ENCODE assay signal across 9 mouse cellular contexts in the genomic region with DNA sequence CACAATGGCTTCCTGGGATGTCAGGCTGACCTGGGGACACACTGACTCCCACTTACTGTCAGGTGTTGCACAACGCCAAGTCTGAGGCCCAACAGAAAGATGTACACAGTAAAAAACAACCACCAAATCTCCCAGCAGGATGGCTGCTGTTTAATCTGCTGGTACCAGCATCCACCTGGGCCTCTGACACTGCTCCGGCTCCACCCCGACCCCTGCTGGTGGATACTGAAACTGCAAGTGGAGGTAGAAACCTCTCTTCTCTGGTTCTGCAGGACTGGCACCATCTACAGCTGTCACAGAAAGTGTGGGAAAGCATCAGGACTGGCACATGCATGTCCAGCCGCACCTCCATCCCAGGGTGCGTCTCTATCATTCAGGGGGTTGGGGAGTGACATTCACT. TPM values are rescaled to one million over a fixed set of nuclear protein-coding genes. Genes with fewer than 3 reads are reported as not detected.
DNase-seq lines count a peak whose midpoint lies in the region; ATAC-seq and TF ChIP-seq lines count a peak whose summit lies in the region.
"Had no signal": no experiment of that assay in that cellular context is flagged by ENCODE, and none has a peak within 500 bp of the region (broad histone marks: within the 10 kb centered on the region; RNA-seq: fewer than 3 reads in every experiment).

No protein-coding gene starts in this region.

- H3K4me2 ChIP-seq in kidney, embryonic 14.5 days (replicated peaks; ENCODE audit: low read depth, low read length), result no peak overlapping the region
- no peak overlapping the region for H3K4me2 ChIP-seq in liver, embryonic 14.5 days (ENCODE audit: low read depth)
- no peak overlapping the region for H3K4me2 ChIP-seq in neural tube, embryonic 12.5 days (replicated peaks)
- H3K4me2 ChIP-seq in stomach, postnatal 0 days (replicated peaks; ENCODE audit: low read depth), result no peak overlapping the region
- H3K4me2 ChIP-seq: embryonic facial prominence, embryonic 13.5 days had no signal

- 8% methylated on average over 5 of the region's 5 CpGs for whole genome bisulfite sequencing in kidney, embryonic 14.5 days
- WGBS in liver, embryonic 14.5 days (ENCODE audit: insufficient replicate concordance), result 6% methylated on average over 5 of the region's 5 CpGs
- 9% methylated on average over 5 of the region's 5 CpGs for WGBS in neural tube, embryonic 12.5 days
- 8% methylated on average over 5 of the region's 5 CpGs for WGBS in stomach, postnatal 0 days

- no peak overlapping the region for H3K4me3 ChIP-seq in kidney, embryonic 14.5 days (ENCODE audit: low read length)
- H3K4me3 ChIP-seq in liver, embryonic 14.5 days (ENCODE audit: insufficient read depth in 1 of 2, low read depth in 2 of 2, low read length in 2 of 2), result no peak overlapping the region
- H3K4me3 ChIP-seq in neural tube, embryonic 12.5 days, result no peak overlapping the region
- no peak overlapping the region for H3K4me3 ChIP-seq in stomach, postnatal 0 days (ENCODE audit: low read depth, low read length)
- H3K4me3 ChIP-seq: embryonic facial prominence, embryonic 13.5 days had no signal

- H3K27ac ChIP-seq in kidney, embryonic 14.5 days (ENCODE audit: low read depth, low read length), result no peak overlapping the region
- H3K27ac ChIP-seq in liver, embryonic 14.5 days, result no peak overlapping the region
- no peak overlapping the region for H3K27ac ChIP-seq in neural tube, embryonic 12.5 days
- H3K27ac ChIP-seq in stomach, postnatal 0 days (replicated peaks), result no peak overlapping the region
- H3K27ac ChIP-seq: embryonic facial prominence, embryonic 13.5 days had no signal

- no peaks in the 10 kb centered on the region for H3K4me1 ChIP-seq in kidney, embryonic 14.5 days (ENCODE audit: control insufficient read depth, insufficient read depth, low read length)
- H3K4me1 ChIP-seq in liver, embryonic 14.5 days (replicated peaks; ENCODE audit: control insufficient read depth in 2 of 2, insufficient read depth in 2 of 2, low read length in 1 of 2), result no peaks in the 10 kb centered on the region
- no peaks in the 10 kb centered on the region for H3K4me1 ChIP-seq in neural tube, embryonic 12.5 days
- no peaks in the 10 kb centered on the region for H3K4me1 ChIP-seq in stomach, postnatal 0 days (replicated peaks; ENCODE audit: control insufficient read depth, insufficient read depth)
- H3K4me1 ChIP-seq: embryonic facial prominence, embryonic 13.5 days had no signal

- no peaks in the 10 kb centered on the region for H3K27me3 ChIP-seq in kidney, embryonic 14.5 days (ENCODE audit: control insufficient read depth, insufficient read depth, low read length)
- no peaks in the 10 kb centered on the region for H3K27me3 ChIP-seq in liver, embryonic 14.5 days (ENCODE audit: control insufficient read depth, insufficient read depth, low read length)
- H3K27me3 ChIP-seq in neural tube, embryonic 12.5 days (replicated peaks), result no peaks in the 10 kb centered on the region
- H3K27me3 ChIP-seq in stomach, postnatal 0 days (ENCODE audit: control insufficient read depth, insufficient read depth, low read length), result no peaks in the 10 kb centered on the region
- H3K27me3 ChIP-seq: embryonic facial prominence, embryonic 13.5 days had no signal

- DNase-seq in 416B (ENCODE audit: low read depth), result peak; percentile 57
- peak; percentile 88 to 89 for DNase-seq in cerebellum, postnatal 36 days
- peak; percentile 89 for DNase-seq in gastrocnemius, postnatal 10 days
- DNase-seq in liver, embryonic 14.5 days (ENCODE audit: low read depth in 3 of 3, low spot score in 3 of 3), result peak; percentile 31 to 41 (median 39)
- DNase-seq in stomach, postnatal 0 days (ENCODE audit: low spot score), result peak; percentile 84

- TF ChIP-seq EP300 in liver, embryonic 14.5 days (IDR thresholded peaks at IDR 0.05; ENCODE audit: low read depth), result no peak
- no peak for TF ChIP-seq EP300 in stomach, postnatal 0 days (optimal IDR thresholded peaks at IDR 0.05)

- peak; percentile 72 for ATAC-seq in activated CD4-positive, CD25-positive, alpha-beta regulatory T cell, adult 4 months
- peak; percentile 11; the same call in 1 of the 2 replicates for ATAC-seq in kidney, embryonic 14.5 days (ENCODE audit: low FRiP score, low TSS enrichment)
- ATAC-seq in liver, embryonic 14.5 days (ENCODE audit: insufficient read depth), result no peak
- peak; percentile 15; the same call in 1 of the 2 replicates for ATAC-seq in neural tube, embryonic 12.5 days (ENCODE audit: low FRiP score, low read depth)
- ATAC-seq in stomach, postnatal 0 days (ENCODE audit: low FRiP score, low TSS enrichment), result peak; percentile 19; the same call in 1 of the 2 replicates

- peak; percentile 99 for TF ChIP-seq CTCF in liver, embryonic 14.5 days (IDR thresholded peaks at IDR 0.05; ENCODE audit: low read depth)
- TF ChIP-seq CTCF in stomach, postnatal 0 days (IDR thresholded peaks at IDR 0.05; ENCODE audit: low read depth), result peak; percentile 97

- no peak overlapping the region for H3K9ac ChIP-seq in kidney, embryonic 14.5 days (ENCODE audit: low read depth, low read length)
- no peak overlapping the region for H3K9ac ChIP-seq in liver, embryonic 14.5 days (replicated peaks)
- H3K9ac ChIP-seq in neural tube, embryonic 12.5 days, result no peak overlapping the region
- H3K9ac ChIP-seq in stomach, postnatal 0 days (ENCODE audit: low read length), result no peak overlapping the region
- H3K9ac ChIP-seq: embryonic facial prominence, embryonic 13.5 days had no signal

- no peaks in the 10 kb centered on the region for H3K9me3 ChIP-seq in kidney, embryonic 14.5 days (ENCODE audit: control insufficient read depth, low read length)
- H3K9me3 ChIP-seq in liver, embryonic 14.5 days (ENCODE audit: control insufficient read depth, low read length), result no peaks in the 10 kb centered on the region
- H3K9me3 ChIP-seq in neural tube, embryonic 12.5 days, result no peaks in the 10 kb centered on the region
- H3K9me3 ChIP-seq in stomach, postnatal 0 days (ENCODE audit: control insufficient read depth, low read length), result no peaks in the 10 kb centered on the region
- H3K9me3 ChIP-seq: embryonic facial prominence, embryonic 13.5 days had no signal

- peaks cover 3% of the 10 kb centered on the region; the same call in 1 of the 2 replicates for H3K36me3 ChIP-seq in kidney, embryonic 14.5 days (ENCODE audit: control insufficient read depth, insufficient read depth, low read length)
- H3K36me3 ChIP-seq in liver, embryonic 14.5 days (replicated peaks; ENCODE audit: control insufficient read depth, insufficient read depth, low read depth), result no peaks in the 10 kb centered on the region
- no peaks in the 10 kb centered on the region; the same call in none of the 2 replicates for H3K36me3 ChIP-seq in neural tube, embryonic 12.5 days
- no peaks in the 10 kb centered on the region for H3K36me3 ChIP-seq in stomach, postnatal 0 days (ENCODE audit: control insufficient read depth, insufficient read depth, low read length)

RNA-seq across cellular contexts. Expression of a gene that starts 12.6 kb away (rescaled TPM):
- polyA plus RNA-seq in activated CD4-positive, CD25-positive, alpha-beta regulatory T cell, adult 4 months (2017; shearing (Covaris generic)), result 100 to 1,000 TPM; 166 to 179 TPM
- total RNA-seq in gastrocnemius, postnatal 10 days (2021), result 10 to 100 TPM; 28.5 to 40.5 TPM
- 206 and 270 TPM in 2 replicates for polyA plus RNA-seq in kidney, embryonic 14.5 days (2014; fragmentation: Nextera tagmentation; extraction: Ambion mirVana)
- polyA plus RNA-seq in liver, embryonic 14.5 days (2012; rRNA removed), result 58.1 and 74.9 TPM in 2 replicates
- 111 and 122 TPM in 2 replicates for polyA plus RNA-seq in liver, embryonic 14.5 days (2014; fragmentation: Nextera tagmentation; extraction: Ambion mirVana)
- polyA plus RNA-seq in neural tube, embryonic 12.5 days (2016; fragmentation: Nextera tagmentation; extraction: Ambion mirVana), result 105 and 110 TPM in 2 replicates
- 636 and 675 TPM in 2 replicates for polyA plus RNA-seq in stomach, postnatal 0 days (2015; fragmentation: Nextera tagmentation; extraction: Ambion mirVana)

RNA-seq across cellular contexts. Expression of a gene that starts 25.3 kb away (rescaled TPM):
- polyA plus RNA-seq in activated CD4-positive, CD25-positive, alpha-beta regulatory T cell, adult 4 months (2017; shearing (Covaris generic)), result 100 to 1,000 TPM in 1 of 2 experiments, 10 to 100 TPM in 1; 92.2 to 124 TPM
- total RNA-seq in gastrocnemius, postnatal 10 days (2021), result 10 to 100 TPM; 82.0 to 91.3 TPM
- 228 and 265 TPM in 2 replicates for polyA plus RNA-seq in kidney, embryonic 14.5 days (2014; fragmentation: Nextera tagmentation; extraction: Ambion mirVana)
- polyA plus RNA-seq in liver, embryonic 14.5 days (2012; rRNA removed), result 43.0 and 69.7 TPM in 2 replicates
- polyA plus RNA-seq in liver, embryonic 14.5 days (2014; fragmentation: Nextera tagmentation; extraction: Ambion mirVana), result 79.8 and 89.7 TPM in 2 replicates
- polyA plus RNA-seq in neural tube, embryonic 12.5 days (2016; fragmentation: Nextera tagmentation; extraction: Ambion mirVana), result 333 and 347 TPM in 2 replicates
- polyA plus RNA-seq in stomach, postnatal 0 days (2015; fragmentation: Nextera tagmentation; extraction: Ambion mirVana), result 148 TPM in 2 replicates

RNA-seq across cellular contexts. Expression of a gene that starts 26.7 kb away (rescaled TPM):
- polyA plus RNA-seq in activated CD4-positive, CD25-positive, alpha-beta regulatory T cell, adult 4 months (2017; shearing (Covaris generic)), result 1 to 10 TPM; 5.7 to 8.5 TPM
- 1 to 10 TPM; 7.1 to 8.6 TPM for total RNA-seq in gastrocnemius, postnatal 10 days (2021)
- polyA plus RNA-seq in kidney, embryonic 14.5 days (2014; fragmentation: Nextera tagmentation; extraction: Ambion mirVana), result 6.9 and 13.2 TPM in 2 replicates
- polyA plus RNA-seq in liver, embryonic 14.5 days (2012; rRNA removed), result 2.9 TPM in 2 replicates
- polyA plus RNA-seq in liver, embryonic 14.5 days (2014; fragmentation: Nextera tagmentation; extraction: Ambion mirVana), result 3.2 and 3.3 TPM in 2 replicates
- polyA plus RNA-seq in neural tube, embryonic 12.5 days (2016; fragmentation: Nextera tagmentation; extraction: Ambion mirVana), result 9.0 and 9.4 TPM in 2 replicates
- polyA plus RNA-seq in stomach, postnatal 0 days (2015; fragmentation: Nextera tagmentation; extraction: Ambion mirVana), result 5.3 and 5.6 TPM in 2 replicates

Comparison
In these comparisons a context has a peak if more than half of its experiments do, and no peak if none do; other contexts are left out.
1. DNase-seq: peak in every context shown above with its lines; median percentile 89 in gastrocnemius, postnatal 10 days; 88 in cerebellum, postnatal 36 days; 84 in stomach, postnatal 0 days; 57 in 416B; 39 in liver, embryonic 14.5 days.